Mouse (Mus musculus) Patski (cell line): Measurements from ENCODE around the gene Bag5. TPM values are rescaled to one million over a fixed set of nuclear protein-coding genes. Genes with fewer than 3 reads are reported as not detected.

Source experiments
- ATAC-seq: fragments of 100-300 bp; one replicate; pipeline ENCODE4 v1.8.0; 2021
- CTCF ChIA-PET: fragments of 350-600 bp; sonication (Branson Sonifier 250); formaldehyde crosslinking; loops from one replicate; lab custom pipeline; 2022; ENCODE audit warnings: inconsistent platforms; lab: Charles Lee
- POLR2A ChIA-PET: fragments of 350-600 bp; sonication (Branson Sonifier 250); formaldehyde crosslinking; loops from one replicate; lab custom pipeline; 2022; ENCODE audit warnings: antibody characterized with exemption, inconsistent platforms; lab: Charles Lee
- DNase-seq: peaks from one replicate; pipeline ENCODE4 v3.0.0-alpha.2; 2011; ENCODE audit warnings: low read depth, low spot score
- H3K27me3 ChIP-seq: fragments of 371-371 bp; one replicate; pipeline ENCODE4 v1.5.1; 2021
- CTCF ChIP-seq: fragments of 100-300 bp; IDR thresholded peaks from one replicate; pipeline ENCODE4 v1.5.1; 2021
- in situ Hi-C: fragments of 300-500 bp; cut with MboI; formaldehyde crosslinking; loops from 3 replicates; pipeline ENCODE4 v1.11.1; 2018; ENCODE audit warnings: low pct_unique_long_range_greater_than_20kb, mixed read lengths
- polyA plus RNA-seq: library from polyadenylated mRNA; unstranded; gene quantifications from one replicate; pipeline ENCODE4 v1.2.3, GENCODE M21; 2021

Bag5 gene
- polyA plus RNA-seq, 1 experiment from 2014 or later = 40.1 TPM

DNA sequence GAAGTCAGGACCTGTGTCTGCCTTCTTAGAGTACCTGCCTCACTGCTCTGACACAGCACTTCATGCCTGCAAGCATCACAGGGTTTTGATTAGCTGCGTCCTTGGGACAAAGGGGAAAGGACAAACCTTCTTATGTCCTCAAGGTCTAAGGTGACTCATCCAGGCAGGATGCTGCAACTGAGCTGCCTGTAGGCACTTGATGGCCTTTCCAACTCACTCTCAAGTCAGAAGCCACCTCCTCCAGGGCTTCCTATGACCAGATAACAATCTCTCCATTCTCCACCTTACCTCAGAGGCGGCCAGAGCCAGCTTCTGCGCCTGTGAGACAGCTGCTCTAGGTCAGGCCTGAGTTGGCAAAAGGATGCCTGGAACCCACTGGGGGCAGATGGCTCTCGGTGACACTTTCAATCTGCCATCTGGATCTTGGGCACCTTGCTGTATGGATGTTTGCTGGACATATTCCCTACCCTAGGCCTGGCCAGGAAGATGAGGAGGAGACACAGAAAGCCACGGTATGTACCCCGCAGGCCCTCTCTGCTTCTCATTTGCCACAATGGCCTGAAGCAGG is 14.6 kb downstream of the Bag5 start:
- no peak for TF ChIP-seq CTCF
- no peak for DNase-seq
- no peak for ATAC-seq
- no peaks in the 10 kb centered on the region for H3K27me3 ChIP-seq
- CTCF ChIA-PET = interaction anchor here (4.5 kb wide), 1 partner anchor 31 kb away, joined by 49 read pairs; no protein-coding TSS in a partner anchor
- in situ Hi-C loops = loop anchor here (5.0 kb wide), 1 partner anchor 46 kb away; no protein-coding TSS in a partner anchor
- POLR2A ChIA-PET = no interaction called here

DNA sequence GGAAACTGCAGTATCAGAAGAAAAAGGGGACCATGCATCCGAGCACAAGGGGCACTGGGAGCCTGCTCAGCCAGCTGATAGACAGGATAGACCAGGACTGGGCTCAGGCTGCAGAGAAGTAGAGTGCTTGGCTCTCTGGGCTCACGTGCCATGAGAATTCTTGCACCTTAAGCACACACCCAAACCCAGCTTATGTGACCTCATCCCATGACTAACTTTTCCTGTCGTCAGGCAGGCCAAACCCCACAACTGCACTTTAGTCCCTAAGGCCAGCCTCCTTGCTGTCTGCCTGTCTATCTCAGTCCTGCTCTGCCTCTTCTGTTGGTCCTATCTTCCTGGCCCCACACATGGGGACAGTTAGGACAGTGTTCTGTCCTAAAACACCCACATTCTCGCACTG is 15.3 kb downstream of the Bag5 start:
- in situ Hi-C loops = loop anchor here (5.0 kb wide), 1 partner anchor 45 kb away; no protein-coding TSS in a partner anchor
- TF ChIP-seq CTCF = no peak
- CTCF ChIA-PET = interaction anchor here (4.5 kb wide), 1 partner anchor 30 kb away, joined by 49 read pairs; no protein-coding TSS in a partner anchor
- H3K27me3 ChIP-seq = no peaks in the 10 kb centered on the region
- ATAC-seq (no peak), DNase-seq (no peak)
- POLR2A ChIA-PET = interaction anchor here (0.9 kb wide), 1 partner anchor 10 kb away, joined by 3 read pairs; no protein-coding TSS in a partner anchor

DNA sequence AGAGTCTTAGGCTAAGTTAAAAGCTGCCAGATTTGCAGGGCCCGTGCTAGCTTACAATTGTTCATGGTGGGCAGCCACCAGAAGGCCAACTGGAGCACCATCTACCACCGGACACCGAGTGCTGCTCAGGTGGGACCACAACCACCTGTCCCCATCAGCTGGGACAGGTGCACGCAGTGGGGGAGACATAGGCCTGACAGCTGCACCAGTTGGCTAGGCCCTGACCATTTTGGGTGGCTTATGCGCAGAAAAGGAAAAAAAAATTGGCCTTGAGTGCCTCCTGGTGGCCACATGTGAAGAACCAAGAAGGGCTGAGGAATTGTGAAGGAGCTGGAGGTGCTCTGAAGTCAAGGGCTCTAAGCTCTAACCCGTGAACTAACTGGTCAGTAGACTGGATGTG is 16.8 kb downstream of the Bag5 start:
- CTCF ChIA-PET = interaction anchor here (0.6 to 4.5 kb wide), 10 partner anchors 9 to 43 kb away, joined by 3 to 49 read pairs (median 6); no protein-coding TSS in a partner anchor
- H3K27me3 ChIP-seq = no peaks in the 10 kb centered on the region
- no peak for TF ChIP-seq CTCF
- POLR2A ChIA-PET = interaction anchor here (0.8 to 2.0 kb wide), 5 partner anchors 18 to 38 kb away, joined by 3 to 10 read pairs (median 4); partner anchors contain the start of gene Trmt61a
- DNase-seq (no peak), ATAC-seq (peak; percentile 8)
- in situ Hi-C loops = loop anchor here (5.0 kb wide), 1 partner anchor 44 kb away; no protein-coding TSS in a partner anchor

DNA sequence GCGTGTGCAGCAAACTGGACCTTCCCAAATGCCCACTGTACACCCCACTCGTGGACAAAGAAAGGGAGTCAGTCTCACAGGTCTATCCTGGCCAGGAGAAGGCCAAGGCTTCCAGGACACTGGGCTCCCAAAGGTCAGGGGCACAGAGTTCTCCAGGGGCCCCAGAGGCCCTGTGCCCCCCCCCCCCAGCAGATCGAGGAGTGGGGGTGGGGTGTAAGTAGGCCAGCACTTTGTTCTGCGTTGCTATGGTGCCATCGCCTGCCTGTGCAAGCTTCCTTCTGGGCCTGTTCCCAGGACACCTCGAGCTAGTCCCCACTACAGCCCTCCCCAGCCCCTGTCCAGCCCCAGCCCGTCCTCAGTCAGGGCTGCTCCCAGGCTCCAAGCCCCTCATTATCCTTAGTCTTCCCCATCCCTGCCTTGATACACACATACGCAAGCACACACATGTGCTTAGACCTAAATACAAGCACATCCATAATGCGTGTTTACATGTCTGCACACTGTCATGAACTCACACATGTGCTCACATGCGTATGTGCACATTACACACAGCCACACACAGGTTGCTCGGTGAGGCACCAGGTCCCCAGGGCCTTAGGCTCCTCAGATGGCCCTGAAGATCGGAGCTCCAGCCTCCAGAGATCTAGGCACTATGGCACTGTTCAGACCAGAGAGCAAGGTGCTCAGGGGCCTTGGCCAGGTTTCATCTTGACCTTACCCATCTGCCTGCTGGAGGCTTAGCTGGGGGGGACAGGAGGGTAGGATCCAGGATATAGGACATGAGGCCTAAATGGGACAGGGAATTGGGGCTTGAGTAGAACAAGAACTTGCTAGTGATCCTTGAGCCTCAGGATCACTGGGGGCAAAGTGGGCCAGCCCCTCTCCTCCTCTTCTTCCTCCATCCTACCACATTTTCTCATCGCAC is 17.9 kb downstream of the Bag5 start:
- in situ Hi-C loops = loop anchor here (5.0 kb wide), 1 partner anchor 43 kb away; no protein-coding TSS in a partner anchor
- CTCF ChIA-PET = interaction anchor here (1.0 to 4.5 kb wide), 9 partner anchors 9 to 42 kb away, joined by 3 to 49 read pairs (median 6); no protein-coding TSS in a partner anchor
- POLR2A ChIA-PET = interaction anchor here (0.9 to 2.0 kb wide), 3 partner anchors 17 to 27 kb away, joined by 3 to 10 read pairs (median 6); partner anchors contain the start of gene Trmt61a
- ATAC-seq (no peak), DNase-seq (no peak)
- H3K27me3 ChIP-seq = no peaks in the 10 kb centered on the region
- no peak for TF ChIP-seq CTCF

DNA sequence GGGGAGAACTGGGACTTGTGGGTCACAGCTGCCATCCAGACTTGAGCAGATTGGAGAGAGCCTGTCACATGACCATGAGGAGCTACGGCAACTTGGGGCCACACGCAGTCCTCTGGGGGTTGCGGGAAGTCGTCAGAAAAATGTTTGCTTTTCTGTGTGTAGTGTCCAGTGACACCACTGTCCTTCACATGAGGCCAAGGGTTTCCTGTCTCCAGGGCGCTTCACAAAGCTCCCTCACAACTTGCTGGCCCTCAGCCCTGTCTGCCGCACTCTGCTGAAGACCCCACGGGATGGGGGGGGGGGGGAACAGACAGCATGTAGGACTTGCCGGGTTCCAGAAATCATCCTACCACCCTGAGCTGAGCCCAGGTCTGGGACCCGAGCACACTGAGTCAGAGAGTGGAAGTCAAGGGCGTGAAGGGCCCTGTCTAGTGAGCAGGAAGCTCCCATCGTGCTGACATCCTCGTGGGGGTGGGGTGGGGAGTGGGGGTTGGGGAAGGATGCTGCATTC is 18.7 kb downstream of the Bag5 start:
- TF ChIP-seq CTCF = no peak
- ChIA-PET POLR2A (no interaction called here), CTCF (interaction anchor here (1.0 to 3.3 kb wide), 4 partner anchors 10 to 41 kb away, joined by 3 to 17 read pairs (median 7); no protein-coding TSS in a partner anchor)
- no peak for DNase-seq
- no peak for ATAC-seq
- in situ Hi-C loops = no loop called here
- H3K27me3 ChIP-seq = no peaks in the 10 kb centered on the region

DNA sequence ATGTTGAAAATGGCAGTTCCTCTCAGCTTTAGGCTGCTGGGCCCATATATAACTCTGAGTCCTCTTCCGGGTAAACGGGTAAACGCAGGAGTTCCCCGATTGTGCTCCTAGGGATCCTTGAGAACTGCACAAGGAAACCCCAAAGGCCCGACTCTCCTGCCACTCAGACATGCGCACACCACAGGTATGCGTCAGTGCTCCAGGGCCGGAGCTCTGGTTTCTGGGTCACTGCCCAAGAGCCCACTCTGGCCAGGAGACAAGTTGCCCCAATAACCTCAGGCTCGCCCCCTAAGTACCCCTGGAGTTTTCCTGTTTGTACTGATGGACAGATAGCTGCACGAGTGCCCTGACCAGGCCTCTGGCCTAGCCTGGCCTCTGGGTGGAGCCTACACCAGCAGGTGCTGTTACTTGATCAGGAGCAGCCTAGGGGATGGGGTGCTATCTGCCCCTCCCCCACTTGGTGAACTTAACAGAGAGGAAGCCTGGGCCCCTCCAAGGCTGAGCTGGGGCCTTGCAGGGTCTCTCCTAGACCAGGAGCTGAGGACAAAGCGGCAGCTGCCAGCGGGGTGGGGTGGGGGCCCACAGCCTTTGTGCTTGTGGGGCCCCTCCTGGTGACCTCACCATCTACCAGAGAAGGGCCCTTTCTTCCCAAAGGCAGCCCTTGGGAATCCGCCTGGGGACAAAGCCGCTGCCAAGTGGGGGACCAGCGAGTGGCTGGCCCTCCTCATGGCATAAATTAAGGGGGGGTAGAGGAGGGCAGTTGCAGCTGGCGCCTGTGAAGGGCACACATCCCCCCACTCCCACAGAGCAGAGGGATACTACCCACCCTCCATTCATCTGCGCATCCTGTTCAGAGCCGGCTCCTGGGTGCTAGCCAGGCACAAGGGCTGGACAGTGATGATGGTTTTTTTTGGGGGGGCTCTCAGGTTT is 19.5 kb downstream of the Bag5 start:
- ATAC-seq (no peak), DNase-seq (no peak)
- ChIA-PET POLR2A (interaction anchor here (0.9 to 1.0 kb wide), 2 partner anchors 25 to 28 kb away, joined by 3 read pairs; no protein-coding TSS in a partner anchor), CTCF (interaction anchor here (0.8 to 3.3 kb wide), 4 partner anchors 14 to 40 kb away, joined by 3 to 17 read pairs (median 3); no protein-coding TSS in a partner anchor)
- TF ChIP-seq CTCF = no peak
- no peaks in the 10 kb centered on the region for H3K27me3 ChIP-seq
- in situ Hi-C loops = no loop called here

DNA sequence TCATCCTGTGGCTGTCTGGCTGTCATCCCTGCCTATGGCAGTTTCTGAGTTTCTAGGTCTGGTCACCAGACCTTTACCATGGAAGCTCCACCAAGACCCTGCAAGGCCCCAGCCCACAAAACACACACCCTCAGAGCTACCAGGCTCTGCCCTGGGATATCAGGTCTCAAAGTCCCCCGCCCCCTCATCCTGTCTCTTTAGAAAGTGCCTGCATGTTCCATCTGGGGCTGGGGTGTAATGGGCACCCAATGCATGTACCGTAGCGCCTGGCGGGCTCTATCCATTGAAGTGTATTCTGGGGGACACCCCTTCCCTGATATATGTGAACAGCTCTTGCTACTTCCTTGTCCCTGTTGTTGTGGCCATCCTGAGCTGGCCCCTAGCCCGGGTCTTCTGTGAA is 20.2 kb downstream of the Bag5 start:
- TF ChIP-seq CTCF = no peak
- no peak for DNase-seq
- no peaks in the 10 kb centered on the region for H3K27me3 ChIP-seq
- ChIA-PET POLR2A (interaction anchor here (0.9 to 1.0 kb wide), 2 partner anchors 24 to 27 kb away, joined by 3 read pairs; no protein-coding TSS in a partner anchor), CTCF (interaction anchor here (0.8 kb wide), 1 partner anchor 25 kb away, joined by 3 read pairs; no protein-coding TSS in a partner anchor)
- in situ Hi-C loops = no loop called here
- no peak for ATAC-seq

DNA sequence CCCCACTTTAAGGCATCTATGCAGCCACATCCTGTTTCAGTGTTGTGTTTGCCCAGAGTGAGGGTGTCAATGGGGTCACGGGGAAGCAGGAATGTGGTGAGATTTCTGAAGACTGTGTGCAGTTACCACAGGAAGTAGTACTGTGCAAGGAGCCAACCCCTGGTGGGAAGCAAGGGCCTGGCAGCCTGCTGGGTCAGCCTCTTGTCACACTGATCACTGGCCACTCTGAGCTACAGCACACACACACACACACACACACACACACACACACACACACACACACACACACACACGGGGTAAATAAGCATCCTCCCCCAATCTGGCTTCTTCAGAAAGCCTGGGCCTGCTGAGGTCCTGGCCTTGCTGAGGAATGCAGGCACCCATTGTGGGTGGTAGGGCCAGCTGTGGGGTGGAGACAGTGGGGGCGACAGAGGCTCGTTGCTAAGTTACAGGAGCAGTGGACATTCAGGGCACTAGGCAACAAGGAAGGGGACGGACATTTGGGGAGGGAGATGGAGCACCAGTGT is 21.6 kb downstream of the Bag5 start:
- TF ChIP-seq CTCF = no peak
- ATAC-seq = peak; percentile 27
- CTCF ChIA-PET = no interaction called here

DNA sequence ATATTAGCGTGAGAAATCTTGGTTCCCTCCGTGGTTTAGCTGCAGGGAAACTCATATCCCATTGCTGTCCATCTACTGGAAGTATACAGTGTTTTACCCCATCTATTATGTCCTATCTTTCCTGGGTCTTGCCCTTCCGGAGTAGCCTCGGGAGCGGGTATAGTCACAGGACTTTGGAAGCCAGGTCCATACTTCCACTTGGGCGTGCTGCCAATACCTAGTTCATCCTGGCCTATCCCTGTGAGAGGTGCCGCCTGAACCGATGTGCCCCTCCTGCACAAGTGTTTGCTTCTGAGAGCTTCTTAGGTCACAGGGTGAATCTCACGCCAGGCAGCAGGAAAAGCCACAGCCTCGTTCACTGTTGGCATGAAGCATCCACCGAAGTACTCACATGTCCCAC is 23.6 kb downstream of the Bag5 start:
- no peaks in the 10 kb centered on the region for H3K27me3 ChIP-seq
- CTCF ChIA-PET = no interaction called here
- ATAC-seq = no peak
- POLR2A ChIA-PET = no interaction called here
- TF ChIP-seq CTCF = no peak
- in situ Hi-C loops = no loop called here
- DNase-seq = no peak

More for the DNA sequence above, 21.6 kb downstream of the Bag5 start:
- POLR2A ChIA-PET = no interaction called here
- DNase-seq = no peak
- in situ Hi-C loops = no loop called here
- no peaks in the 10 kb centered on the region for H3K27me3 ChIP-seq
